Mouse (Mus musculus): ENCODE measurements around the gene Nr6a1.

The Nr6a1 gene

DNA sequence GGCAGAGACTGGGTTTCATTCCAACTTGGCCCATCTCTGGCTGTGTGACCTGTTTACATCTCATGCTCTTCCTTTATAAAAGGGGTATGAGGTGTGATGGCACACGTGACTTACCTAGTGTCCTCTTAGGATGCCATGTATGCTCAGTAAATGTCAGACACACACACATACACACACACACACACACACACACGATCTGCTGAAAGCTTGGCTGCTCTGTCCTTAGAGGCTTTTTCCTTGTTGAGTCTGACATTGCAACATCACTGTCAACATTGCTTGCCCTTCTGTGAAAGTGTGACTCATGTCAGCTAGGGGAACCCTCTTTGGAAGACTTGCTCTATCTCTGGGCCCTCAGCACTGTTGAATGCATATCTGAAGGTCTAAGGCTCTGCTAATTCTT is 210.1 kb downstream of the Nr6a1 start:
- in situ Hi-C loops (cut with MseI, MboI): no loop called here

DNA sequence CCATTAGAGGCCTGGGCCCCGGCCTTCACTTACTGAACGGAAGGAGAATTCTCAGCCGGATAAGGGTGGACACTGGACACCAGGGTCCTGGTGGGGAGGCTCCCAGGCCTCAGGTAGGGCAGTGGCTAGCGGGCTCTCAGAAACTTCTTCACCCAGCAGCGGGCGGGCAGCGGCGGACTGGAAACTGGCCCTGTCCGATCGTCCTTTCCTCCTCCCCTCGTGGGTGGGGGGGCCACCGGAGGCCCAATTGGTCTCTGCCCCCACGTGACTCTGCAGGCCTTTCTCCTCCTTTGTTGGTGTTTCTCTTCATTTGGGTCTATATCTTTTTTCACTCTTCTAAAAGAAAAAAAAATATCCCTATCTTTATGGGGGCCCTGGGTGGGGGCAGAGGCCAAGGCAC is 213.2 kb downstream of the Nr6a1 start, which contains the start of gene Nr5a1:
TSS of gene Nr5a1 (minus strand) at position 219 of the 400 bp plus-strand sequence.
- in situ Hi-C loops (cut with MseI, MboI): no loop called here

DNA sequence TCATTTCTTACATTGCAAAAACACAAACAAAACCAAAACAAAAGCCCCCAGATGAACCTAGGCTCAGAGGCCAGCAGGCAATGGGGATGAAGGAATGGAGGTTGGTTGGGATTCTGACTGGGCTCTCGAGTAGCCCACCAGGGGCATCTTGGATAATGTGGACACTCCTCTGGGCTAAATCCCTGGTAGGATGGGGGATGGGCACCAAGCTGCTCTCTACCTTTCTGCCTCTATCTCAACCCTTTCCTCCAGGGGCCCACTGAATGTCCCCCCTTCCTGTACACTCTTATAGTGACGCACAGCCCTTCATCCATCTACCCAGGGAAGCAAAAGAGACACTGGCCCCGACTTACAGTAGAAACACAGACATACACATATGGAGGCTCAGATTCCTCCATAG is 213.9 kb downstream of the Nr6a1 start:
- in situ Hi-C loops (cut with MseI, MboI): no loop called here

DNA sequence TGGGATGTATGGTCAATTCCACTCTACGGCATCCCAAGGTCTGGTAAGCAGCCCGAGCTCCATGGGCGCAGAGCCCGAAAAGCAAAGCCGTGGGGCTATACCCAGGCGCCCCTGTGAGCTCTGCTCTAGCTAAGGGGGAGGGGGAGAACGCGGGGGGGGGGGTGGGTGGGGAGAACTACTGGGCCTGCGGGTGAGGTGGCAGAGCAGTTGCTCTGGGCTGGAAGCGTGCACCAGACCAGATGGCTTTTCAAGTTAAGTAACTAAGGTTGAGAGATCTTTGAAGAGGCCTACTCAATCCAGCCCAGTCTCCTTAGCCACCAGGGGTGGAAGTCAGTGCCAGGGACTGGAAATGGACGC is 214.7 kb downstream of the Nr6a1 start:
- in situ Hi-C loops (cut with MseI, MboI): no loop called here

DNA sequence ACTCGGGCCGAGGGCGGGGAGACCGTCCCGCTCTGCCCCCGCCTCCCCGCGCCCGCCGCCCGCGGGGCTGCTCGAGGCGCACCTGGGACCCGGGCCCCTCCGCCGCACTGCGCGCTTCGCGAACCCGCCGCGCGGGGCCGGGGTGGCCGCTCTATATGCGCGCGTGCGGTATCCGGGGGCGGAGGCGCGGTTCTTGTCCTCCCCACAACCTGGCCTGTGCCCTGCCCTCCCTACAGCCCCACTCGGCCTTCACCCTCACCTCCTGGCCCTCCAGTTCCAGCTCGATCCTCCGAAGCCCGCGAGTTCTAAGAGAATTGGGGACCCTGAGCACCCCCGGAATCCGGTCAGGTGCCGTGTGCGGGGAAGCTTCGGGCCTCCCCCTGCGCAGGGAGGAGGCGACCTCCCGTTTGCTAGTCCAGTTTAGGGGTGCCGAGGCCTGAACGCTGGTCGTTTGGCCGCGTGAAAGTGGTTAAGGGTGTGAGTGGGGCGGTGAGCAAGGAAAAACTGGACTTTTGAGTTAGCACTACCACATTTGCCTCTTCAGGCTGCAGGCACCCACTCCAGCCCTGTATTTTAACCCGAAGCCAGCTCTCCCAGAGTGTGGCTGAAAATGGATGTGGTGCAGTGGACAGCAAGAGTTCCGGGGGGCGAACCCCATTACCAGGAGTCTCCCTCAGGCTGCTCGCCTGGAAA is 215.3 kb downstream of the Nr6a1 start:
- in situ Hi-C loops (cut with MseI, MboI): no loop called here

DNA sequence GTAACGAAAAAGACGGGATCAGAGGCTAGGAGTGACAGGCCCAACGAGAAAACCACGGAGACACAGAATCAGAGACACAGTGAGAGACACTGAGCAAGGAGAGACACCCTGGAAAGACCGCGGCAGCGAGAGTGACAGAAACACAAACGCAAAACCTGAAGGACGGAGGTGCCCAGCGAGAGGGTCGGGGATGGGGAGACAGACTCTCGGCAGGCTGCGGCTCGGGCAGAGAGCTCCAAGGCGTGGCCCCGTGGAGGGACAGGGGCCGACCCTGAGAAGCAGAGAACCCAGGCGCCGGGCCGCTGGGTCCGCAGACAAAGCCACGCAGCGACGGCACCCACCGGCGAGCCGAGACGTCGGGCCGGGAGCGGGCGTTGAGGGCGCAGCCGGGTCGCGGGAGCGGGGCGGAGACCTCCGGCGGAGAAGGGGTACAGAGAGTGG is 216.0 kb downstream of the Nr6a1 start:
- in situ Hi-C loops (cut with MseI, MboI): no loop called here

DNA sequence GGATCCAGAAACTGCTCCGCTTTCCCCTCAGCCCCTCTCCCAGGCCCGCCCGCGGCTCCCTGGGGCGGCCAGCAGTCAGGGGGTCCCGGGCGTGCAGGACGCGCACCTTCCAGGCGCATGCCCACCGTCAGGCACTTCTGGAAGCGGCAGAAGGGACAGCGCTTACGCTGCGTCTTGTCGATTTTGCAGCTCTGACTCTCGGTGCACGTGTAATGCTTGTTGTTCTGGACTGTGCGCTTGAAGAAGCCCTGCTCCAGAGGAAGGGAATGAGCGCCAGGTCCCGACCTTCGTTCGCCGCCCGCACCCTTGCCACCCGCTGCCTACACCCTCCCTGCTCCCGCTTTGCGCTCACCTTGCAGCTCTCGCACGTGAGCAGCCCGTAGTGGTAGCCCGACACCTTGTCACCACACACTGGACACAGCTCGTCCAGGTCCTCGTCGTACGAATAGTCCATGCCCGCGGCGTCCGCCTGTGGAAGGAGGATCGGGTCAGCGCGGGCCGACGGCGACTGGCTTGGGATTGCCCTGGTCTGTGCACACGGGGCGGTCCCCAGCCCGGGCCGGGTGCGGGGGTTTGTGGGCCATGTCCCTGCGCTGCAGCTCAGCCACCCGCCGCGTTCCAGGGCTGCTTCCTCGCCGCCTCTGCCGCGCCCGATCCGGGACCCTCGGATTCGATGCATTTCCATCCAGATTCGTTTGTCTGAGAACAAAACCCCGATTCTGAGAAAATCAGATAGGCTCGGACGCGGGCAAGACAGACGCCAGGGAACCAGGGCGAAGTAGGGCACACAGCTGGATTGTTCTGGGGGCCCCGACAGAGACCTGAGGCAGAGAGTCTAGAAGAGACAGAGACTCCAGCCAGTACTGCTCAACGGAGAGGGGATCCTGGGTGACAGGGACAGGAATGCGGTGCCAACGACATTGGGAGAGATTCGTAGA is 216.9 kb downstream of the Nr6a1 start:
- in situ Hi-C loops (cut with MseI, MboI): no loop called here

DNA sequence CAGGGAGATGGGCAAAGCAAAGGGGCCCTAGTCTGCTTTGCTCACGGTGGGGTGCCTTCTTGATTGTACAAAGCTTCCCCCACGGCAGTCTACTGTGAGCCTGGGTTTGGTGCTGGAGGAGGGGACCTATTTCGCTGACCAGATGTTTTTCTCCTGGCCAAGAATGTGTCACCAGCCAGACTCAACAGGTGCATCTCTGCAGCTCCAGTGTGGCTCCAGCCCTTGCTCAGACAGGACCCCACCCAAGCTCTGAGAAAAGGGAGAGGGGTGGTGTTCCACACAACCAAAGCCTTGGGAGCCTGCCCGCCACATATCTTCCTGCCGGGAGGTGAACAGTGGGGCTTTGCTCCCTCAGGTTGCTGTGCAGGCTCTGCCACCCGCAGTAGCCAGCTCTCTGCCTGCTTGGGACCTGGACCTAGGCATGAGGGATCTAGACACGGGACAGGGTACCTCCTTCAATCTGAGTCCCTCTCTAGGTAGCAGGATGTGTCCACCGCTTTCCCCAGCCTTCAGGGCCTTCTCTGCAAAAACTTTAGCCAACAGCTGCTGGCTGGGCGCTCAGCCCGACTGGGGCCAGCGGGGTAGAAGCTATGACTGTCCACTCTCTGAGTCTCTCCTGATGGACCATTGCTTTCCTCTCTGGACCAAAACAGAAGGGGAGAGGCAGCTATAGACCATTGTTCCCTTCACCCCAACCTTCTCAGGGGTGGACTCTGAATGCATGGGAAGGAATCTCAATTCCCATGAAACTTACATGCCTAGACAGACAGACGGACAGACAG is 218.4 kb downstream of the Nr6a1 start:
- in situ Hi-C loops (cut with MseI, MboI): no loop called here

DNA sequence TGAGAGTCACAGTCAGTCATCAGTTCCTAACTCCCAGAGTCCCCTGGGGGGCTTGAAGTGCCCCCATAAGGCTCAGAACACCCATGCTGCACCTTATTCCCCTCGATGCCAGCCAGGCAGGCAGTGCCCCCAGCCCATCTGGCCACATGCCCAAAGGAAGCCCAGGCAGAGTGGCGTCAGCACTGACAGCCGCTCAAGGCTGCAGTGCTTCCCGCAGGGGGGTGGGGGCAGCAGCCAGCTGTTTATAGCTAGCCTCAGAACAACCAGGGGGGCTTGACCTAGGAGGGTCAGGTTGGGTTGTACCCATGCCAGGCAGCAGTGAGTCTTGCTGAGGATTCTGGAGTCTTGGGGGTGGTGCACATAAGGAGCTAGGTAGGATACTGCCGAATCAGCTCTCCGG is 220.8 kb downstream of the Nr6a1 start:
- in situ Hi-C loops (cut with MseI, MboI): no loop called here

DNA sequence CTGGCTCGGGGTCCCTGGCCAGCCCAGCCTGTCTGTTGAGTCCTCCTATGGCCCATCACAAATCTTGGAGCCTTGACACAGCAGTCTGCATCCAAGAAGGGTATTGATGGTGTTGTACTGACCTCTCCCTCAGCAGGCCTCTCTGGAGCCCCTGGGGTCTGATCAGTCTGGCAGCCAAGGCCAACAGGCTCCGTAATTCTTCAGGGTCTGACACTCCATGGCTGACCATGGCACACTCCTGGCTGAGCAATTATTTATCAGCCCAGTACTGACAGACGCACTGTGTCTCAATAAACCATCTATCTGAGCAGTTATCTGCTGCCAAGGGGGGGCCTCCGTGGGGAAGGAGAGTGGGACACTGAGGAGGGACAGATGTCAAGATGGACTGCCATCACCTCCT is 222.5 kb downstream of the Nr6a1 start:
- in situ Hi-C loops (cut with MseI, MboI): no loop called here

DNA sequence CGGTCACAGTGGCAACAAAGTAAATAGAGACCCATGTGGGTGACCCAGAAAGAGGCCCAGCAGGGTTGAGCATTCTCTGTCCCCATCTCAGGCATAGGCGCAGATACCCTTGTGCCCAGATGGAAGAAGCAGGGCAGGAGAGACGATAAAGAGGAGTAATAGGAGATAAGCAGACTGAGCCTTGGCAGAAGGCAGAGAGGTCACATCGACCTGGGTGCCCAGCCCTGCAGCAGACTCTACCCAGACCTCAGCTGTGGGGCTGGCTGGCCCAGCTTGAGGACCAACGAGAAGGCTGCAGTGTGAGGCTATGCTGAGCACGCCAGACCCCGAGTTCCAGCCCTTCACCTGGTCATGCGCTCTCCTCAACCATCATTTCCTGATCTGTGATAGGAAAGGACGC is 223.2 kb downstream of the Nr6a1 start:
- in situ Hi-C loops (cut with MseI, MboI): no loop called here

DNA sequence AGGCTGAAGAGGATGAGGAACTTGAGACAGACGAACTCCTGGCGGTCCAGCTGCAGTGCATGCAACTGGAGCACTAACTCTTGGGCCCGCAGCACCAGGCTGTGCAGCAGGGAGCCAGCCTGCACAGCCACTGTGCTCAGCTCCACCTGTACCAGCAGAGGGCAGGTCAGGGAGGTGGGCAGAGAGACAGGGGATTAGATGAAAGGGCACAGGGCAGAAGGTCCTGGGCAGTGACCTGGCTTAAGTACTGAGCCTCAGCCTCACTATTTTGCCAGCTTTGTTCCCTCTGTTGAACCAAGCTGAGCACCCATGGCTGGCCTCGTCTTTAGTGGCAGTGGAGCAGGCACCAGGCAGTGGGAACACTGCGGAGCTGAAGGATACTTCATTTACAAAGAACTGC is 227.3 kb downstream of the Nr6a1 start:
- in situ Hi-C loops (cut with MseI, MboI): no loop called here

DNA sequence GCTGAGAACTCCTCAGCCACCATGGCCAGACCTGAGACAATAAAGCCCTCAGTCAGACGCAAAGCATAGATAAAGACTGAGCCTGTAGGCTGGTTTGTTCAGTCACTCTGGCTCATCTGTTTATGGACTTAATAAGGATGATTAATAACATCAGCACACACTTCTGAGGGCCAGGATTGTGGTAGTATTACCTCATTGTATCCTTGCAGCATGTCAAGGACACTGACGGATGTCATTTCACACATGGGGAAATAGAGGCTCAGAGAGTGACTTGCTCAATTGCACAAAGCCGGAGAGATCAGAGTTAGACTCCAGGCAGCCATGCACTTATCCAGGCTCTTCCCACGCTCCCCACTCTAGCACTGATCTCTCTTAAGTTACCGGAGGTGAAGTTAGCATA is 228.9 kb downstream of the Nr6a1 start:
- in situ Hi-C loops (cut with MseI, MboI): no loop called here

DNA sequence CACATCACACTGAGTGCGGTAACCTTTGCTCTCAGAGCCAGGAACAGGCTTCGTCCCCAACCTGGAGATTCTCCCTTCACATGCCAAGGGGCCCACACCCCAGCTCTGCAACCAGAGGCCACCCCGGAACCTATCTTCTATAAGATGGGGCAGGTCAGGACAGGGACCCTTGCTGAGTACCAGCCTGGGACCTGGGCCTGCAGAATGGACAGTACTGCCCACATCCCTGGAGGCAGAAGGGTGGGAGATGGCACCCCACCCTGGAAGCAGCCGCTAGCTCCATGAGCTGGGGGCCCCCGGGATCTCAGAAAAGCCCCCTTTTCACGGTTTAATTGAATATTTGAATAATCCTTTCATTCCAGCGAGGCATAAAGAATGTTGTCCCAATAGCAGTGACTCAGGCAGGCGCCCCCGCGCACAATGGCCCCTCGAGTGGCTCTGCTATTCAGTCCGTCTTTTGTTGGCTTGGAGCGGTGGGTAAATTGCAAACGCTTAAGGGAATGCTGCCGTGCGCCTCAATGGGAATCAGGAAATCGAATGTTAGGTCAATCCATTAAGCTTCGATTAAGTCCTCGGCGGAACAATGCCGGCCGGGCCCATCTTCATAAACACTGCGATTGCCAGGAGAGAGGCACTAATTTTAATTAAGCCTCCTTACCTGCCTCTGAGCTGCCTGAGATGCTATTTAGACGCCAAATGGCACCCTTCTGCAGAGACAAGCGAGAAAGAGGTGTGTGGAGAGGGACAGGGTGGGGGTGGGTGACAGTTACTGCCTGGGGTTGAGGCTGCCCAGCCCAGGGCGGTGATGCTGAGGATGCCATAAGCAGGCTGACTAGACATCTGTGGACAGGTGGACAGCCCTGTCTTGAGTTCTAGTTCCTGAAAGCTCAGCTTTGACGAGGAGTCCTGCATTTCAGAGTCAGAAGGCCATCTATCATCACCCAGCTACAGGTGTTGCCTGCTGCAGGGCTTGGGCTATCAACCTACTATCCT is 230.1 kb downstream of the Nr6a1 start:
- in situ Hi-C loops (cut with MseI, MboI): no loop called here

DNA sequence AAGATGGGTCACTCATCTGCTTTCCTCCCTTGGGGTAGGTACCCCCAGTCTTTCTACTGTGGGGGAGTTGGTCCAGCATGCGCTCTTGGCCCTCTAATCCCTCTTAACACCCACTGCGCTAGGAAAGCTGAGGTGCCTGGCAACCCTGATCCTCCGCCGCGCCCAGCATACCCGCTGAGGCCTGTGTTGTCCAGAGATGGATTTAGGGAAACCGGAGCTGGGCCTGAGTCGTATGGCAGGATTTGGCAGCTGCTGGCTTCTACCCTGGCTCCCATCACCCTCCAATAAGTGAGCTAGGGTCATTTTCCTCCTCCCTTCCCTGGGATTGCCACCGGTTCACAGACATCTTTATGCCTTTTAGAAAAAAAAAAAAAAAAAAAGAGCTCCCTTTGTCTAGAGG is 231.7 kb downstream of the Nr6a1 start:
- in situ Hi-C loops (cut with MseI, MboI): no loop called here

DNA sequence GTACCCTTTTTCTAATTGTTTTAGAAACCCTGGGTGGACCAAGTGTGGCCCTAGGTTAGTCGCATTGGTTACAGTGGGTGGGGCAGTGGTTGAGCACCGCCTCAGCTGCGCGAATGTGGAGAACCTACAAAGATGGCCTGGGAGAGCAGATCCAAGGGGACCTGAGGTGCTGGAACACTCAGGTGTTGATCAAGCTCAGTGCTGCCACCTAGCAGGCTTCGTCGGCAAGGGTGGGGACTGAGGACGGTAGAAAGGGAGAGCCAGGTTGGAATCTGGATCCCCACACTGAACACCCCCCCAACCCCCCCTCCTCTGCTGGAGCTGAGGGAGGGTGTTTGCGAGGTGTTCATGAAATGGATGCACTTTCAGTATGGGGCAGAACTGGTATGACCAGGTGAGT is 235.9 kb downstream of the Nr6a1 start:
- in situ Hi-C loops (cut with MseI, MboI): no loop called here

DNA sequence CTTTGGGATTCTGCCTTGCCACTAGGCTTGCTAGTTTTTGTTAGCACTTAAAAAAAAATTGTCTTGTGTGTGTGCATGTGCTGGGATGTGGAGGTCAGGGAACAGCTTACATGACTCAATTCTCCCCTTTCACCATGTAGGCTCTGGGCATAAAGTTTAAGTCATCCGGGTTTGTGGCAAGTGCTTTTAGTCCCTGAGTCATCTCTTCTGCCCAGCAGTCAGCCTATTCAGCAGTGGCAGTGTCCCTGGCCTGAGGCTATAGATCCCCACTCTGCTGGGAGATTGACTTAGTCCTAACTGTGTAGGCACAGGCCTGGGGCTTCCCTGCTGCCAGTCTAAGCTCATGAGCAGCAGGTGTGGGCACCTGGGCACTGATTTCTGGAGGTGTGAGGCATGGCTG is 237.6 kb downstream of the Nr6a1 start:
- in situ Hi-C loops (cut with MseI, MboI): no loop called here

DNA sequence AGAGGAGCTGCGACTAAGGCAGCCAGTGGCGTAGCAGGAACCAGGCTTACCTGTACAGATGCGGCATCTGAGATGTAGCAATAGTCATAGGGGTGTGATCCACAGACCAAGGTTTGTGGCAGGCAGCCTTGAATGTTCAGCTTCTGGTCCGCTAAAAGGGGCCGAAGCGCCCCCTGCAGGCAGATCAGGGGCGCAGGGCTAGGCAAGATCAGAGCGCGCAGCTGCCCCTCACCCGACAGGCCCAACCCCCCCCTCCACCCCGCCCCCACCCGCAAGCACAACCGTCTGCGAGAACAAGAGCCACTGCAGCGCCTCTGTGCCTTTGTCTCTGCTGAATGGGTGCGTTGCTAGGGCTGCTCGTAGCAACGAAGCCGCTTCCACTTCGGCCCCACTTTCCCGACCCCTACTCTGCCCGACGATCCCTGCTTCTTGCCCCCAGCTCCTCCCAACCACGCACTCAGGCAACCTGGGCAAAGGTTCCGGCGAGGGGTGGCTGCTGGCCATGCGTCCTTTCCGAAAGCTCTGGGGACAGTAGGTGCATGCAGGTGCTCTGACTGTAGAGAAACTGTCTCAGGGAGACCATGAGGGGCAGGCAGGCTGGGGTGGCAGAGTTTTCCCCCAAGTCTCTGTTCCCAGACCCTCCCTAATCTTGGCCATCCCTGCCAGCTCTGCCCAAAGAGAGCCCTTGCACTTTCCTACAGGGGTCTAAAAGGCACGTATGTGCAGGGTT is 238.5 kb downstream of the Nr6a1 start:
- in situ Hi-C loops (cut with MseI, MboI): no loop called here

DNA sequence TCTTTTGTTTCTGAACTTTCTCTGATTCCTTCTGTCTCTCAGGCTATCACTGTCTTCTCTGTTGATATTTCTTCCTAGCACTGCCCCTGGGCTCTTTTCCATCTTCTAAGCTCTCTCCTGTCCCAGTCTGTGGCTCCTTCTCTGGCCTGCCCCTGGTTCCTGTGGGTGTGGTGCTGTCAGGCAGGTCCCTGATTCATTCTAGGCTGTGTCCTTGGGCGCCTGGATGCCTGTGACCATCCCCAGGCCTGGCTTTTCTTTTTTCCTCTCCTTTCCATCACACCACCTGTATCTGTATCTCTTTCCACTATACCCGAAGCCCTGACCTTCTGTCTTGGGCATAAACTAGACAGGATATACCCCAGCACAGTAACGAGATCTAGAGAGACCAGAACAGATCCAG is 241.7 kb downstream of the Nr6a1 start:
- in situ Hi-C loops (cut with MseI, MboI): no loop called here

DNA sequence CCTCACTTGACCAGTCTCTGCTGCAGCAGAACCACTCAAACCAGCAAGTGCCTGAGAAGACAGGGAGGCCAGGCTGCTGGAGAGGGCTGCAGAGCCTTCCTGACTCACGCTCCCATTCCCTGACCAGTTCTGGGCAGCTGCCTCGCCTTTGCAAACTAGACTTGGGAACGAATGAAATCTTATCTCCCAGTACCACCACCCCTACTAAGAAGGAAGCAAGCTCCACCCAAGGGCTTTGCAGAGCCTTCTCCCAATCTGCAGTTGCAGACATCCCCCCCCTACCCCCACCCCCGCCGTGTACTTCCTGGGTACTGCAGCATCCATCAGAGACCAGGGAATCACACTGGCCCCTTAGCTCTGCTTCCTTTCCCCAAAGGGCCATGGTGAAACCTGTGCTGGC is 244.4 kb downstream of the Nr6a1 start:
- in situ Hi-C loops (cut with MseI, MboI): no loop called here
